Mouse (Mus musculus): ENCODE measurements around the gene Olfr1331.

DNA sequence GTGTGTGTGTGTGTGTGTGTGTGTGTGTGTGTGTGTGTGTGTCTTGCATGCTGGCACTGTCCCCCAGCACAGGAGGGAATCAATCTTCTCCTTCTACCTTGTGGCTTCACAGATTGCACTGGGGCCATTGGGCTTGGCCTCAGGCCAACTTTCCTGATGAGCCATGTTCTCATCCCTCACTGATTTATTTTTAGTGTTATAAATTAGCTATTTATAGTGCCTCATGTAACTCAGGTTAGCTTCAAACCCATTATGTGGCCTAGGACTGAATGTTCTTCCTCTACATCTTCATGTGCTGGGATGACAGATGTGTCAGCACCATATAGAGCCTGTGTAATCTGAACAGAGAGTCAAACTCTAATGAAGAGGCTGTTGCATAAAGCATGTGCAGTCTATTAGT, 3.1 kb downstream of the Olfr1331 start:
- TF ChIP-seq POLR2A (IDR thresholded peaks at IDR 0.05; ENCODE audit: borderline replicate concordance, insufficient read depth, low read length) (no peak), CTCF (IDR thresholded peaks at IDR 0.05; ENCODE audit: borderline replicate concordance, insufficient read depth, low read depth, low read length) (no peak)
